Mouse (Mus musculus) forebrain, postnatal 0 days (tissue): ENCODE measurements around the gene Crip1. TPM values are rescaled to one million over a fixed set of nuclear protein-coding genes. Genes with fewer than 3 reads are reported as not detected.

Source experiments
- ATAC-seq: fragments of 200-750 bp; cut with Nextera tagmentation; 2 replicates; pipeline ENCODE4 v1.8.0; 2017; ENCODE audit warnings: mild to moderate bottlenecking, moderate library complexity
- DNase-seq: peaks from one replicate; pipeline ENCODE4 v3.0.0-alpha.2; 2015
- H3K27ac ChIP-seq: fragments of 300-500 bp; sonication (generic); 2 replicates; pipeline ENCODE4 v1.5.1; 2014; ENCODE audit warnings: low read depth, mild to moderate bottlenecking, antibody characterized with exemption, low read length, moderate library complexity, mixed read lengths
- H3K27me3 ChIP-seq: fragments of 300-500 bp; sonication (generic); 2 replicates; pipeline ENCODE4 v1.6.1; 2014; ENCODE audit warnings: mild to moderate bottlenecking, low read length, mixed read lengths; ENCODE audit not compliant: insufficient read depth
- H3K36me3 ChIP-seq: fragments of 300-500 bp; sonication (generic); 2 replicates; pipeline ENCODE4 v1.6.1; 2014; ENCODE audit warnings: mild to moderate bottlenecking, moderate library complexity; ENCODE audit not compliant: insufficient read depth
- H3K4me1 ChIP-seq: fragments of 300-500 bp; sonication (generic); 2 replicates; pipeline ENCODE4 v1.6.1; 2014; ENCODE audit warnings: antibody characterized with exemption; ENCODE audit not compliant: insufficient read depth
- H3K4me2 ChIP-seq: fragments of 300-500 bp; sonication (generic); 2 replicates; pipeline ENCODE4 v1.6.1; 2014; ENCODE audit warnings: low read depth, mild to moderate bottlenecking, moderate library complexity
- H3K4me3 ChIP-seq: fragments of 300-500 bp; sonication (generic); 2 replicates; pipeline ENCODE4 v1.5.1; 2014; ENCODE audit warnings: low read depth, low read length, mixed read lengths
- H3K9ac ChIP-seq: fragments of 300-500 bp; sonication (generic); 2 replicates; pipeline ENCODE4 v1.6.1; 2014; ENCODE audit warnings: mild to moderate bottlenecking
- H3K9me3 ChIP-seq: fragments of 300-500 bp; sonication (generic); 2 replicates; pipeline ENCODE4 v1.6.1; 2016; ENCODE audit warnings: low read length
- CTCF ChIP-seq: sonication (generic); IDR thresholded peaks from 2 replicates; pipeline ENCODE4 v1.5.1; 2016; ENCODE audit warnings: antibody characterized with exemption, control low read depth, low read depth
- WGBS: fragments of 180-500 bp; shearing (Covaris S2); extraction: QIAGEN DNeasy Blood & Tissue Kit; methylation state at CpG from one replicate; pipeline ENCODE4 v1.1.7; 2014; 5-methylcytosine and 5-hydroxymethylcytosine counted together
- polyA plus RNA-seq: library from polyadenylated mRNA; unstranded; fragments of >200 nt; fragmentation: Nextera tagmentation; extraction: Ambion mirVana; gene quantifications from 2 replicates; pipeline ENCODE4 v1.2.1, GENCODE M21; 2015
- total RNA-seq: library from RNA; depleted of rRNA; stranded (reverse); fragments of >200 nt; gene quantifications from 2 replicates; pipeline ENCODE4 v1.2.3, GENCODE M21; 2014

Gene Crip1
- total and polyA plus RNA-seq, 2 experiments from 2014 or later, result 16.1 to 28.9 TPM

- no peaks in the 10 kb centered on the region for H3K9me3 ChIP-seq
- H3K27me3 ChIP-seq, result no peaks in the 10 kb centered on the region
- H3K36me3 ChIP-seq, result peaks cover 22% of the 10 kb centered on the region
- WGBS, result 77% methylated on average over 10 of the region's 10 CpGs
- H3K4me1 ChIP-seq, result no peaks in the 10 kb centered on the region
- H3K9ac ChIP-seq, result no peak overlapping the region
- ATAC-seq (no peak), DNase-seq (no peak)
- TF ChIP-seq CTCF, result no peak
- no peak overlapping the region for H3K4me3 ChIP-seq
- H3K4me2 ChIP-seq, result no peak overlapping the region
- H3K27ac ChIP-seq, result no peak overlapping the region
Observed at GRCm38 (mm10) chr12:113109801-113110200, 36.3 kb upstream of the Crip1 start.

- WGBS, result 87% methylated on average over 4 of the region's 4 CpGs
- no peaks in the 10 kb centered on the region for H3K4me1 ChIP-seq
Observed at GRCm38 (mm10) chr12:113114141-113114540, 32.0 kb upstream of the Crip1 start.

GRCm38 (mm10) chr12:113114856-113115538, 31.1 kb upstream of the Crip1 start:
- Histone ChIP-seq H3K9ac (no peak overlapping the region), H3K27me3 (no peaks in the 10 kb centered on the region), H3K4me3 (no peak overlapping the region), H3K27ac (no peak overlapping the region), H3K4me2 (no peak overlapping the region), H3K4me1 (no peaks in the 10 kb centered on the region), H3K9me3 (no peaks in the 10 kb centered on the region), H3K36me3 (peaks cover 58% of the 10 kb centered on the region)
- TF ChIP-seq CTCF, result no peak
- WGBS, result 86% methylated on average over 16 of the region's 16 CpGs
- DNase-seq, result no peak
- ATAC-seq, result no peak

More at GRCm38 (mm10) chr12:113114141-113114540, 32.0 kb upstream of the Crip1 start:
- Histone ChIP-seq H3K4me3 (no peak overlapping the region), H3K36me3 (peaks cover 58% of the 10 kb centered on the region), H3K27ac (no peak overlapping the region), H3K27me3 (no peaks in the 10 kb centered on the region), H3K9me3 (no peaks in the 10 kb centered on the region), H3K4me2 (no peak overlapping the region), H3K9ac (no peak overlapping the region)
- no peak for ATAC-seq
- TF ChIP-seq CTCF, result no peak
- no peak for DNase-seq

DNA sequence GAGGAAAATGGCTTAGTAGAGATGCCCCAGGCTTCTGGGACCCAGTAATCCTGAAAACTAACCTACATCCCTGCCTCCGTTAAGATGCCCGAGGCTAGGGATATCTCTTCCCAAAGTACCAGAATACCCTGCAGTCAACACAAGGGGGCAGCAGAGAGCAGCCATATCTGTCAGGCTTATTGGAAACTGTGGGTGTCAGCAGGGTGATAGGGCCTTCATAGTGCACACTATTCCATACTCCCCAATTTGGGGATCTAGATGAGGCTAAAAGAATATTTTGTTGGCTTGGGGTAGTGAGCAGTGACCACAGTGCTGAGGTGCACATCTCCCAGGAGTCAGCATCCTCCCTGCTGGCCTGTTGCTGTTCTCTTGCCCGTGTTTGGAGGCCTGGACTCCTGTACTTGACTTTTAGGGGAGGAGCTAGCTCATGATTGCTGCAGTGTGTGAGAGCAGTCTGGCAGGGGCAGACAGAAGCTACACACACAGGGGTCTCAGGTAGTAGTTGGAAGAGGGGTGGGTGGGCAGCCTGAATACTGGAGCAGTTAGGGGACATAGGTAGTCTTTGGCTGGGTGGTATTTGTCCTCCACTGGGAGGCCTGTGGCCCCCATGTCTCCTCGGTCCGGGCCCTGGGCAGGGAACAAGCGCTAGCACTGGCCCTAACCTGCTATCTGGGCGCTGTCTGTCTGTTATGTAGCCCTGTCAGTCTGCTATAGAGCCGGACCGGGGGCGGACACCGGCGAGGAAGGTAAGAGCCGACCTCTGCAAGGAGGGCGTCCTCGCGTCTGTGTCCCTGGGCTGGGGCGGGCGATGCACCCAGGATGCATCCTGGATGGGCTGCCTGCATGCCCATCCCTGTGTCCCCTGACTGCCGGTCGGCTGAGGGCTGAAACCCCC, 26.4 kb upstream of the Crip1 start:
- TF ChIP-seq CTCF, result peak; percentile 98
- no peak overlapping the region for H3K9ac ChIP-seq
- H3K4me2 ChIP-seq, result no peak overlapping the region
- 86% methylated on average over 20 of the region's 20 CpGs for WGBS
- ATAC-seq, result peak; percentile 90
- peaks cover 79% of the 10 kb centered on the region for H3K36me3 ChIP-seq
- no peak overlapping the region for H3K4me3 ChIP-seq
- no peaks in the 10 kb centered on the region for H3K9me3 ChIP-seq
- no peaks in the 10 kb centered on the region for H3K4me1 ChIP-seq
- H3K27me3 ChIP-seq, result no peaks in the 10 kb centered on the region
- DNase-seq, result peak; percentile 89
- H3K27ac ChIP-seq, result no peak overlapping the region

- Histone ChIP-seq H3K36me3 (peaks cover 90% of the 10 kb centered on the region), H3K4me1 (no peaks in the 10 kb centered on the region), H3K4me2 (no peak overlapping the region), H3K27ac (no peak overlapping the region), H3K27me3 (no peaks in the 10 kb centered on the region), H3K4me3 (no peak overlapping the region), H3K9ac (no peak overlapping the region), H3K9me3 (no peaks in the 10 kb centered on the region)
- DNase-seq, result no peak
- no peak for TF ChIP-seq CTCF
- no peak for ATAC-seq
- 90% methylated on average over 6 of the region's 6 CpGs for WGBS
Observed at GRCm38 (mm10) chr12:113124726-113125125, 21.4 kb upstream of the Crip1 start.

GRCm38 (mm10) chr12:113130732-113131131, 15.4 kb upstream of the Crip1 start:
- 92% methylated on average over 8 of the region's 8 CpGs for WGBS
- Histone ChIP-seq H3K4me3 (no peak overlapping the region), H3K4me1 (no peaks in the 10 kb centered on the region), H3K27ac (no peak overlapping the region), H3K36me3 (peaks cover 97% of the 10 kb centered on the region), H3K9ac (no peak overlapping the region), H3K9me3 (no peaks in the 10 kb centered on the region), H3K27me3 (no peaks in the 10 kb centered on the region), H3K4me2 (no peak overlapping the region)
- TF ChIP-seq CTCF, result no peak
- ATAC-seq (no peak), DNase-seq (no peak)

- 97% methylated on average over 14 of the region's 14 CpGs for WGBS
- Histone ChIP-seq H3K9ac (no peak overlapping the region), H3K4me3 (no peak overlapping the region), H3K4me1 (no peaks in the 10 kb centered on the region), H3K4me2 (no peak overlapping the region), H3K9me3 (no peaks in the 10 kb centered on the region), H3K36me3 (peaks cover 97% of the 10 kb centered on the region), H3K27me3 (no peaks in the 10 kb centered on the region), H3K27ac (no peak overlapping the region)
- no peak for TF ChIP-seq CTCF
- DNase-seq (no peak), ATAC-seq (no peak)
Observed at GRCm38 (mm10) chr12:113131601-113132000, 14.5 kb upstream of the Crip1 start.
